Comparison of ENCODE assay signal across 8 mouse cellular contexts in the genomic region with DNA sequence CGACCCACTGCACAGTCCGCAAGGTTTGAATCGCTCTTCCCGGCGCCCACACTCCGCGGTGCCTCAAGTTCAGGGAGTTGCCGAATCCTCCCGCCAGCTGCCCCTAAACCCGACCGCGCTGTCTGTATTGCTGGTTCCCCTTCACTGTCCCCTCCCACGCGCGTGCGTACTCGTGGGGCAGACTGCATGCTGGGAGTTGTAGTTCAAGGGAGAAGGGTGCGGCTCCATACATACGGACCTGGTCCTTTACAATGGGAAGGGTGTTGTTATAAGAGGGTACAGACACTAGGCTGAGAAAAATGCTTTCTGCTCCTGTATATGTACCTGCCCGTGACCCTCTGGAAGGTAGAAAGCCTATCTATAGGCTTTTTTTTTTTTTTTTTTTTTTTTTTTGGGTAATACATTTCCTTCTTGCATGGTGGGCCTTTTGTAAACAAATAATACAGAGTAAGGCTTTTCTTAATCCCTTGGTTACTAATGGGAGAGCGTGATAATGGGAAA. TPM values are rescaled to one million over a fixed set of nuclear protein-coding genes. Genes with fewer than 3 reads are reported as not detected.
DNase-seq lines count a peak whose midpoint lies in the region; ATAC-seq lines count a peak whose summit lies in the region.

A gene (minus strand): TSS at position 146 of the 501 bp plus-strand sequence.

- peak within 1 kb of the TSS; percentile 91 for H3K27ac ChIP-seq in intestine, embryonic 14.5 days (ENCODE audit: low read depth)

- H3K9me3 ChIP-seq in intestine, embryonic 14.5 days (ENCODE audit: control insufficient read depth, low read length), result no peaks in the 10 kb centered on the region

- H3K36me3 ChIP-seq in intestine, embryonic 14.5 days (ENCODE audit: control insufficient read depth, insufficient read depth, low read length), result no peaks in the 10 kb centered on the region

- no peaks in the 10 kb centered on the region for H3K27me3 ChIP-seq in intestine, embryonic 14.5 days (replicated peaks; ENCODE audit: control insufficient read depth, insufficient read depth, low read length)

- H3K4me3 ChIP-seq in intestine, embryonic 14.5 days (ENCODE audit: low read depth, low read length), result peak within 1 kb of the TSS; percentile 79

- peak; percentile 94 to 98 for DNase-seq in adrenal gland, adult (ENCODE audit: inconsistent age in 2 of 2, low spot score in 1 of 2)
- peak; percentile 96 for DNase-seq in embryo, embryonic 10.5 days (ENCODE audit: low spot score)
- DNase-seq in gastrocnemius, postnatal 14 days, result peak; percentile 94
- DNase-seq in intestine, embryonic 14.5 days (ENCODE audit: low spot score), result peak; percentile 97
- DNase-seq in left cerebral cortex, postnatal 14 days (ENCODE audit: low spot score in 2 of 2), result peak; percentile 90 to 94
- DNase-seq in mesoderm, embryonic 11.5 days (ENCODE audit: low read depth, low spot score), result peak; percentile 94
- DNase-seq in right cerebral cortex, postnatal 36 days (ENCODE audit: low spot score in 2 of 2), result peak; percentile 91 to 93
- DNase-seq in yolk sac, embryonic 10.5 days (ENCODE audit: low spot score), result peak; percentile 93

- H3K9ac ChIP-seq in intestine, embryonic 14.5 days (ENCODE audit: low read length), result peak within 1 kb of the TSS; percentile 75

- intact Hi-C loops in gastrocnemius, postnatal 14 days (cut with DNase I; ENCODE audit: low total_unique reads), result no loop called here
- intact Hi-C loops in left cerebral cortex, postnatal 14 days (cut with DNase I), result no loop called here

- 0 out of 2 replicates have a peak, but pooled peaks cover 9% of the 10 kb centered on the region for H3K4me1 ChIP-seq in intestine, embryonic 14.5 days (replicated peaks; ENCODE audit: control insufficient read depth, insufficient read depth, low read length)

- ATAC-seq in intestine, embryonic 14.5 days (replicated peaks; ENCODE audit: low FRiP score, low TSS enrichment, low read depth), result peak; percentile 97

- WGBS in intestine, embryonic 14.5 days, result 2% methylated on average over 21 of the region's 21 CpGs

- peak within 1 kb of the TSS; percentile 53 for H3K4me2 ChIP-seq in intestine, embryonic 14.5 days (ENCODE audit: low read length)

RNA-seq across cellular contexts. Expression of the gene that starts here (rescaled TPM):
- 10 to 100 TPM; 30.9 to 35.2 TPM for total RNA-seq in gastrocnemius, postnatal 14 days (2021)
- 89.2 and 92.5 TPM in 2 replicates for polyA plus RNA-seq in intestine, embryonic 14.5 days (2014; fragmentation: Nextera tagmentation; extraction: Ambion mirVana)
- total RNA-seq in left cerebral cortex, postnatal 14 days (2021), result 10 to 100 TPM; 59.0 to 64.9 TPM

Comparison
In these comparisons a context has a peak if more than half of its experiments do, and no peak if none do; other contexts are left out.
1. Peak in every context shown above with its lines: DNase-seq, ATAC-seq, H3K4me3 ChIP-seq and H3K27ac ChIP-seq.